Mouse (Mus musculus): ENCODE results near the gene Brat1.
A peak's percentile ranks its signal among the peaks of the same experiment; 100 is the strongest.
"Not testable (repeated sequence)": the region's sequence is repeated elsewhere in the genome, so short reads cannot be mapped to it uniquely, and the experiment has no call there.

Gene Brat1

GRCm38 (mm10) chr5:140704378-140705251 is at the start of gene Brat1:
TSS of gene Brat1 (plus strand) at chr5:140705011.
- peak; percentile 94 for DNase-seq (ENCODE audit: low spot score)

GRCm38 (mm10) chr5:140659607-140660272 is 45.1 kb upstream of the Brat1 start:
- no peak for DNase-seq (ENCODE audit: low spot score)

- no peak for DNase-seq (ENCODE audit: low spot score)
Measured at GRCm38 (mm10) chr5:140660398-140660797, 44.4 kb upstream of the Brat1 start.

- DNase-seq (ENCODE audit: low spot score): no peak
Measured at GRCm38 (mm10) chr5:140661427-140661826, 43.4 kb upstream of the Brat1 start.

- DNase-seq (ENCODE audit: low spot score): no peak
Measured at GRCm38 (mm10) chr5:140661875-140662643, 42.8 kb upstream of the Brat1 start.

- DNase-seq (ENCODE audit: low spot score): no peak
Measured at GRCm38 (mm10) chr5:140662741-140663592, 41.8 kb upstream of the Brat1 start.

GRCm38 (mm10) chr5:140663621-140664180 is 41.1 kb upstream of the Brat1 start:
- DNase-seq (ENCODE audit: low spot score): no peak

- no peak for DNase-seq (ENCODE audit: low spot score)
Measured at GRCm38 (mm10) chr5:140672115-140672514, 32.7 kb upstream of the Brat1 start.

- not testable (repeated sequence) for DNase-seq (ENCODE audit: low spot score)
Measured at GRCm38 (mm10) chr5:140672603-140673002, 32.2 kb upstream of the Brat1 start.

GRCm38 (mm10) chr5:140674036-140674435 is 30.8 kb upstream of the Brat1 start:
- DNase-seq (ENCODE audit: low spot score): no peak

- DNase-seq (ENCODE audit: low spot score): no peak
Measured at GRCm38 (mm10) chr5:140675079-140675478, 29.7 kb upstream of the Brat1 start.

GRCm38 (mm10) chr5:140675640-140676039 is 29.2 kb upstream of the Brat1 start:
- DNase-seq (ENCODE audit: low spot score): no peak

GRCm38 (mm10) chr5:140677137-140677536 is 27.7 kb upstream of the Brat1 start:
- DNase-seq (ENCODE audit: low spot score): no peak

- DNase-seq (ENCODE audit: low spot score): no peak
Measured at GRCm38 (mm10) chr5:140680051-140680450, 24.8 kb upstream of the Brat1 start.

GRCm38 (mm10) chr5:140680950-140681349 is 23.9 kb upstream of the Brat1 start:
- DNase-seq (ENCODE audit: low spot score): no peak

- DNase-seq (ENCODE audit: low spot score): no peak
Measured at GRCm38 (mm10) chr5:140682113-140682512, 22.7 kb upstream of the Brat1 start.

- DNase-seq (ENCODE audit: low spot score): no peak
Measured at GRCm38 (mm10) chr5:140684343-140685148, 20.3 kb upstream of the Brat1 start.

- DNase-seq (ENCODE audit: low spot score): no peak
Measured at GRCm38 (mm10) chr5:140688434-140688833, 16.4 kb upstream of the Brat1 start.

GRCm38 (mm10) chr5:140695987-140696386 is 8.8 kb upstream of the Brat1 start:
- no peak for DNase-seq (ENCODE audit: low spot score)

GRCm38 (mm10) chr5:140699776-140700175 is 5.0 kb upstream of the Brat1 start:
- DNase-seq (ENCODE audit: low spot score): no peak
